In the genomic region with DNA sequence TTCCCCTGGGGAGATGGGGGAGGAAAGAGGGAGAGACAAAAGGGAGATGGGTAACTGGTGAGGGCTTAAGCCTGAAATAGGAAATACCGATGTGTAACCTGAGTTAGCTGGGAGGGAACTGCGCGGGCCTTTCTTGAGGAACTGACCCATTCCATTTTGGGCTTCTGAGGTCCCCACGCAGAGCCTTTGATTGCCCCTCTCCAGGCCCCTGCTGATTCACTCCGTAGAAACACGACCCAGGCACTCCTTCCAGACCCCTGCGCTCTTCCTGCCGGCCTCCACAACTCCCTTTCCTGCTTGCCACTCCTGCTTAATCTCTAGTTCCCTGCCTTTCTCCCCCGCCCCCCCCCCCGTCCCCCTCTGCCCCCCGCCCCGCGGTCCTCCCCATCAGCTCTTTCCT, we compare ENCODE assay signal across 10 mouse cellular contexts. TPM values are rescaled to one million over a fixed set of nuclear protein-coding genes. Genes with fewer than 3 reads are reported as not detected.
DNase-seq lines count a peak whose midpoint lies in the region; ATAC-seq lines count a peak whose summit lies in the region.
"Had no signal": no experiment of that assay in that cellular context is flagged by ENCODE, and none has a peak within 500 bp of the region (broad histone marks: within the 10 kb centered on the region; RNA-seq: fewer than 3 reads in every experiment).

No protein-coding gene starts in this region.

- H3K27ac ChIP-seq in heart, embryonic 15.5 days: 0 out of 2 replicates have a peak overlapping the region, but pooled peaks have one; percentile 9
- peak overlapping the region; percentile 81 for H3K27ac ChIP-seq in embryonic facial prominence, embryonic 13.5 days
- H3K27ac ChIP-seq in intestine, embryonic 15.5 days: no peak overlapping the region
- no peak overlapping the region for H3K27ac ChIP-seq in midbrain, embryonic 16.5 days (ENCODE audit: low read length)
- H3K27ac ChIP-seq: macrophage had no signal

- H3K4me1 ChIP-seq in heart, embryonic 15.5 days (replicated peaks): peaks cover 37% of the 10 kb centered on the region
- H3K4me1 ChIP-seq in embryonic facial prominence, embryonic 13.5 days: peaks cover 56% of the 10 kb centered on the region
- peaks cover 19% of the 10 kb centered on the region for H3K4me1 ChIP-seq in intestine, embryonic 15.5 days (replicated peaks)
- peaks cover 4% of the 10 kb centered on the region; the same call in 1 of the 2 replicates for H3K4me1 ChIP-seq in midbrain, embryonic 16.5 days (ENCODE audit: control insufficient read depth, insufficient read depth, low read length)

- H3K9ac ChIP-seq in heart, embryonic 15.5 days: no peak overlapping the region
- 0 out of 2 replicates have a peak overlapping the region, but pooled peaks have one; percentile 32 for H3K9ac ChIP-seq in embryonic facial prominence, embryonic 13.5 days
- H3K9ac ChIP-seq in intestine, embryonic 15.5 days: no peak overlapping the region
- H3K9ac ChIP-seq in midbrain, embryonic 16.5 days (ENCODE audit: low read depth, low read length): no peak overlapping the region

- peak overlapping the region; percentile 47 for H3K4me2 ChIP-seq in heart, embryonic 15.5 days
- H3K4me2 ChIP-seq in embryonic facial prominence, embryonic 13.5 days: peak overlapping the region; percentile 53
- H3K4me2 ChIP-seq in intestine, embryonic 15.5 days (replicated peaks): peak overlapping the region; percentile 52
- peak overlapping the region; percentile 46 for H3K4me2 ChIP-seq in midbrain, embryonic 16.5 days (ENCODE audit: low read length)

- H3K4me3 ChIP-seq in heart, embryonic 15.5 days: no peak overlapping the region
- H3K4me3 ChIP-seq in embryonic facial prominence, embryonic 13.5 days: peak overlapping the region; percentile 21
- no peak overlapping the region for H3K4me3 ChIP-seq in intestine, embryonic 15.5 days (replicated peaks)
- peak overlapping the region; percentile 27; the same call in 1 of the 2 replicates for H3K4me3 ChIP-seq in midbrain, embryonic 16.5 days (ENCODE audit: low read depth, low read length)

- 13% methylated on average over 12 of the region's 13 CpGs for WGBS in heart, embryonic 15.5 days
- WGBS in embryonic facial prominence, embryonic 13.5 days: 4% methylated on average over 12 of the region's 13 CpGs
- 20% methylated on average over 12 of the region's 13 CpGs for WGBS in intestine, embryonic 15.5 days
- WGBS in midbrain, embryonic 16.5 days: 4% methylated on average over 12 of the region's 13 CpGs

- DNase-seq in heart, postnatal 14 days: no peak
- DNase-seq in gastrocnemius, postnatal 14 days: no peak
- no peak for DNase-seq in adrenal gland, adult (ENCODE audit: inconsistent age in 2 of 2, low spot score in 1 of 2)
- no peak for DNase-seq in cerebellum, postnatal 36 days

- no peak for ATAC-seq in heart, embryonic 15.5 days (replicated peaks; ENCODE audit: insufficient number of reproducible peaks, insufficient read depth, low FRiP score, low read depth)
- no peak for ATAC-seq in embryonic facial prominence, embryonic 13.5 days (ENCODE audit: insufficient number of reproducible peaks, insufficient read depth, low FRiP score, low TSS enrichment, low read depth)
- ATAC-seq in intestine, embryonic 15.5 days: no peak
- no peak for ATAC-seq in midbrain, embryonic 16.5 days
- ATAC-seq: CD4-positive, CD25-positive, alpha-beta regulatory T cell, adult 4 months had no signal

- H3K9me3 ChIP-seq in heart, embryonic 15.5 days (replicated peaks): no peaks in the 10 kb centered on the region
- H3K9me3 ChIP-seq in embryonic facial prominence, embryonic 13.5 days: no peaks in the 10 kb centered on the region
- no peaks in the 10 kb centered on the region for H3K9me3 ChIP-seq in intestine, embryonic 15.5 days
- H3K9me3 ChIP-seq in midbrain, embryonic 16.5 days (replicated peaks; ENCODE audit: control insufficient read depth, low read length, poor library complexity, severe bottlenecking): no peaks in the 10 kb centered on the region

- no peaks in the 10 kb centered on the region for H3K36me3 ChIP-seq in heart, embryonic 15.5 days
- no peaks in the 10 kb centered on the region for H3K36me3 ChIP-seq in embryonic facial prominence, embryonic 13.5 days
- no peaks in the 10 kb centered on the region for H3K36me3 ChIP-seq in intestine, embryonic 15.5 days
- H3K36me3 ChIP-seq in midbrain, embryonic 16.5 days (ENCODE audit: control insufficient read depth, insufficient read depth, low read length): no peaks in the 10 kb centered on the region

- intact Hi-C loops in heart, postnatal 14 days (cut with DNase I): no loop called here
- intact Hi-C loops in gastrocnemius, postnatal 14 days (cut with DNase I; ENCODE audit: low total_unique reads): no loop called here

- H3K27me3 ChIP-seq in heart, embryonic 15.5 days: no peaks in the 10 kb centered on the region
- no peaks in the 10 kb centered on the region for H3K27me3 ChIP-seq in embryonic facial prominence, embryonic 13.5 days
- no peaks in the 10 kb centered on the region for H3K27me3 ChIP-seq in intestine, embryonic 15.5 days (replicated peaks)
- no peaks in the 10 kb centered on the region for H3K27me3 ChIP-seq in midbrain, embryonic 16.5 days (ENCODE audit: control insufficient read depth, insufficient read depth, low read depth, low read length)

RNA-seq across cellular contexts. Expression of a gene that starts 28.5 kb away (rescaled TPM):
- 15.1 and 20.4 TPM in 2 replicates for polyA plus RNA-seq in heart, embryonic 15.5 days (2015; fragmentation: Nextera tagmentation; extraction: Ambion mirVana)
- total RNA-seq in heart, postnatal 14 days (2021): 1 to 10 TPM; 5.6 to 7.3 TPM
- polyA plus RNA-seq in embryonic facial prominence, embryonic 13.5 days (2015; fragmentation: Nextera tagmentation; extraction: Ambion mirVana): 63.0 and 67.8 TPM in 2 replicates
- 15.6 and 15.9 TPM in 2 replicates for polyA plus RNA-seq in intestine, embryonic 15.5 days (2015; fragmentation: Nextera tagmentation; extraction: Ambion mirVana)
- 3.9 and 4.4 TPM in 2 replicates for polyA plus RNA-seq in midbrain, embryonic 16.5 days (2015; fragmentation: Nextera tagmentation; extraction: Ambion mirVana)
- total RNA-seq in gastrocnemius, postnatal 14 days (2021): 1 to 10 TPM; 3.6 to 7.3 TPM
- polyA plus RNA-seq: CD4-positive, CD25-positive, alpha-beta regulatory T cell, adult 4 months; macrophage had no signal

RNA-seq across cellular contexts. Expression of a gene that starts 30.8 kb away (rescaled TPM):
- 0.45 and 0.57 TPM in 2 replicates for polyA plus RNA-seq in heart, embryonic 15.5 days (2015; fragmentation: Nextera tagmentation; extraction: Ambion mirVana)
- total RNA-seq in heart, postnatal 14 days (2021): not detected
- polyA plus RNA-seq in embryonic facial prominence, embryonic 13.5 days (2015; fragmentation: Nextera tagmentation; extraction: Ambion mirVana): 0.45 and 0.79 TPM in 2 replicates
- polyA plus RNA-seq in intestine, embryonic 15.5 days (2015; fragmentation: Nextera tagmentation; extraction: Ambion mirVana): 0.30 and 0.44 TPM in 2 replicates
- polyA plus RNA-seq in midbrain, embryonic 16.5 days (2015; fragmentation: Nextera tagmentation; extraction: Ambion mirVana): 0.15 and 0.16 TPM in 2 replicates
- not detected for total RNA-seq in gastrocnemius, postnatal 14 days (2021)
- polyA plus RNA-seq: macrophage had no signal

RNA-seq across cellular contexts. Expression of a gene that starts 53.5 kb away (rescaled TPM):
- polyA plus RNA-seq in heart, embryonic 15.5 days (2015; fragmentation: Nextera tagmentation; extraction: Ambion mirVana): 9.7 and 13.7 TPM in 2 replicates
- 1 to 10 TPM in 1 of 2 experiments, under 1 TPM in 1; 0.69 to 1.8 TPM for total RNA-seq in heart, postnatal 14 days (2021)
- polyA plus RNA-seq in embryonic facial prominence, embryonic 13.5 days (2015; fragmentation: Nextera tagmentation; extraction: Ambion mirVana): 16.1 and 17.0 TPM in 2 replicates
- 12.0 and 14.5 TPM in 2 replicates for polyA plus RNA-seq in intestine, embryonic 15.5 days (2015; fragmentation: Nextera tagmentation; extraction: Ambion mirVana)
- polyA plus RNA-seq in midbrain, embryonic 16.5 days (2015; fragmentation: Nextera tagmentation; extraction: Ambion mirVana): 1.6 and 2.4 TPM in 2 replicates
- total RNA-seq in gastrocnemius, postnatal 14 days (2021): under 1 TPM; 0.38 to 0.66 TPM
- polyA plus RNA-seq: CD4-positive, CD25-positive, alpha-beta regulatory T cell, adult 4 months; macrophage had no signal

Comparison
In these comparisons a context has a peak if more than half of its experiments do, and no peak if none do; other contexts are left out.
1. H3K27ac ChIP-seq: peak in heart, embryonic 15.5 days (single experiment) and embryonic facial prominence, embryonic 13.5 days (single experiment); none in intestine, embryonic 15.5 days (single experiment) and midbrain, embryonic 16.5 days (single experiment).
2. H3K4me3 ChIP-seq: peak in embryonic facial prominence, embryonic 13.5 days (single experiment) and midbrain, embryonic 16.5 days (single experiment); none in heart, embryonic 15.5 days (single experiment) and intestine, embryonic 15.5 days (single experiment).
3. Peak in every context shown above with its lines, with median percentiles within 50 percentile points of each other: H3K4me2 ChIP-seq.